Mouse (Mus musculus): ENCODE measurements around the gene Olfr433.

- no peak for TF ChIP-seq CTCF (IDR thresholded peaks at IDR 0.05; ENCODE audit: borderline replicate concordance, extremely low read depth, insufficient read depth, insufficient read length)
- no peak for TF ChIP-seq POLR2A (IDR thresholded peaks at IDR 0.05; ENCODE audit: borderline replicate concordance, extremely low read depth, insufficient read depth, insufficient read length, poor library complexity, severe bottlenecking)
Measured at GRCm38 (mm10) chr1:173995003-173995402, 45.5 kb upstream of the Olfr433 start.

Measured in brain, embryonic 14.5 days (tissue).